Mouse (Mus musculus) spleen, adult 2 months (tissue): Measurements from ENCODE around the gene Tead4.

Experiments
- CTCF ChIP-seq: fragments of 200-500 bp; IDR thresholded peaks from 2 replicates; pipeline ENCODE4 v1.5.1; 2011; ENCODE audit warnings: mild to moderate bottlenecking, inconsistent platforms; ENCODE audit not compliant: insufficient read depth, insufficient read length, insufficient replicate concordance; ENCODE audit errors: extremely low read depth
- POLR2A ChIP-seq: fragments of 200-500 bp; IDR thresholded peaks from 2 replicates; pipeline ENCODE4 v1.6.1; 2011; ENCODE audit warnings: low read depth, low read length, inconsistent platforms

GRCm38 (mm10) chr6:128236581-128236980 lies 64.0 kb downstream of the Tead4 start:
- TF ChIP-seq POLR2A (no peak), CTCF (no peak)
